Mouse (Mus musculus): ENCODE measurements at regions not wholly inside any gene's neighbourhood (a gene's known extent, or its start where the extent isn't known, plus 50 kb on each side); places are given as distances from the start of the nearest gene placed in this dataset.
A peak's percentile ranks its signal among the peaks of the same experiment; 100 is the strongest.

- DNase-seq: peak; percentile 24 to 25
- intact Hi-C loops (cut with DNase I): no loop called here
These were observed 633.5 kb upstream of the Cylc2 start for GRCm38 (mm10) chr4:50583001-50583400.

GRCm38 (mm10) chr4:50620706-50621105, 595.8 kb upstream of the Cylc2 start:
- DNase-seq: no peak
- intact Hi-C loops (cut with DNase I): no loop called here
